Mouse (Mus musculus) hematopoietic stem cell, adult 5-6 weeks (primary cell): ENCODE measurements around the gene Gm26661. TPM values are rescaled to one million over a fixed set of nuclear protein-coding genes. Genes with fewer than 3 reads are reported as not detected.

Experiments used
- total RNA-seq: library from RNA; stranded (forward); fragments of 172-1452, 232-1000 nt; gene quantifications from 2 replicates; pipeline ENCODE4 v1.2.3, GENCODE M21; 2017

The Gm26661 gene
- total RNA-seq, 1 experiment from 2014 or later = not detected

Other genes with a start within 250 kb of the Gm26661 start
- gene Gm3558, start 223.0 kb upstream of the Gm26661 start, total RNA-seq = 0.56 TPM in 1 of 2 replicates, not detected in the other
- gene Gm10338, start 196.0 kb upstream of the Gm26661 start, total RNA-seq = not detected in 2 replicates
- gene Gm10128, start 147.6 kb upstream of the Gm26661 start, total RNA-seq = not detected in 2 replicates
- 15.1 and 16.1 TPM in 2 replicates for gene Flnb, start 26.4 kb downstream of the Gm26661 start, total RNA-seq
- gene Gm45521, start 165.7 kb downstream of the Gm26661 start, total RNA-seq = not detected in 2 replicates
- gene Dnase1l3, start 203.0 kb downstream of the Gm26661 start, total RNA-seq = 0.13 TPM in 1 of 2 replicates, not detected in the other
- 5.1 and 6.6 TPM in 2 replicates for gene Abhd6, start 211.3 kb downstream of the Gm26661 start, total RNA-seq